Mouse (Mus musculus) erythroblast, embryonic 14.5 days (primary cell): ENCODE results near the gene Pigt. TPM values are rescaled to one million over a fixed set of nuclear protein-coding genes. Genes with fewer than 3 reads are reported as not detected.

Source experiments
- H3K27me3 ChIP-seq: 2 replicates; pipeline ENCODE4 v1.6.1; 2012; ENCODE audit warnings: inconsistent platforms; ENCODE audit not compliant: control insufficient read depth
- H3K36me3 ChIP-seq: 2 replicates; pipeline ENCODE4 v1.6.1; 2012; ENCODE audit warnings: mild to moderate bottlenecking, inconsistent platforms; ENCODE audit not compliant: control insufficient read depth
- H3K4me1 ChIP-seq: 2 replicates; pipeline ENCODE4 v1.6.1; 2012; ENCODE audit warnings: inconsistent platforms; ENCODE audit not compliant: control insufficient read depth
- H3K4me3 ChIP-seq: replicated peaks from 2 replicates; pipeline ENCODE3; 2012; ENCODE audit warnings: moderate library complexity, mild to moderate bottlenecking, inconsistent platforms
- H3K9me3 ChIP-seq: 2 replicates; pipeline ENCODE4 v1.6.1; 2012; ENCODE audit warnings: low read length, inconsistent platforms, mixed read lengths; ENCODE audit not compliant: control insufficient read depth
- GATA1 ChIP-seq: IDR thresholded peaks from 2 replicates; pipeline ENCODE4 v1.6.1; 2012; ENCODE audit warnings: low read length, inconsistent platforms, mixed read lengths
- TAL1 ChIP-seq: IDR thresholded peaks from 3 replicates; pipeline ENCODE4 v1.6.1; 2012; ENCODE audit warnings: low read length, inconsistent platforms, mixed read lengths
- polyA plus RNA-seq: library from polyadenylated mRNA; stranded (reverse); fragments of >175 nt; gene quantifications from 2 replicates; pipeline ENCODE4 v1.2.3, GENCODE M21; 2012

The Pigt gene
- 12.7 and 13.8 TPM in 2 replicates for polyA plus RNA-seq

GRCm38 (mm10) chr2:164496847-164497690, at the start of gene Pigt:
Pigt (plus strand) TSS chr2:164497520.
- Histone ChIP-seq H3K4me3 (peak within 1 kb of the TSS; percentile 86), H3K4me1 (peaks cover 24% of the 10 kb centered on the region), H3K9me3 (no peaks in the 10 kb centered on the region), H3K27me3 (no peaks in the 10 kb centered on the region; the same call in 1 of the 2 replicates), H3K36me3 (peaks cover 29% of the 10 kb centered on the region)
- TF ChIP-seq GATA1 (no peak), TAL1 (no peak)

DNA sequence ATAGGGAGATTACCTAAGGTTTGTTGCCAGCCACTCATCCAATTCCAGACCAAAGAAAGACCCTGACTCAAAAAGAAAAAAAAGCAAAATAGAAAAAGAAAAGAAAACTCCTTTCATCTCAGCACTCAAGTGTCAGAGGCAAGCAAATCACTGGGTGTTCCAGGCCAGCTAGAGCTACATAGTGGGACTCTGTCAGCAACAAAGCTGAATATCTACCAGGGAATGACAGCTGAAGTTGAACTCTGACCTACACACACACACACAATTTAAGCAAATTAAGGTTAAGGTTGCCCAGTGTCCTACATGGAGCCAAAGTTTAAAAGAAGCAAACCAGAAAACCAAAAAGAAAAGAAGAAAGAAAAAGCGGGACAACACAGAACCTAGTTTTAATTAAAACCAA, 49.2 kb upstream of the Pigt start:
- no peak for TF ChIP-seq TAL1
- no peak for TF ChIP-seq GATA1

GRCm38 (mm10) chr2:164448921-164449320, 48.4 kb upstream of the Pigt start:
- no peaks in the 10 kb centered on the region for H3K4me1 ChIP-seq
- no peaks in the 10 kb centered on the region for H3K36me3 ChIP-seq
- H3K27me3 ChIP-seq = peaks cover 10% of the 10 kb centered on the region
- TF ChIP-seq GATA1 = no peak
- H3K9me3 ChIP-seq = no peaks in the 10 kb centered on the region
- H3K4me3 ChIP-seq = no peak overlapping the region

More for the DNA sequence above, 49.2 kb upstream of the Pigt start:
- Histone ChIP-seq H3K4me1 (no peaks in the 10 kb centered on the region), H3K27me3 (peaks cover 18% of the 10 kb centered on the region), H3K36me3 (no peaks in the 10 kb centered on the region), H3K4me3 (no peak overlapping the region), H3K9me3 (no peaks in the 10 kb centered on the region)

DNA sequence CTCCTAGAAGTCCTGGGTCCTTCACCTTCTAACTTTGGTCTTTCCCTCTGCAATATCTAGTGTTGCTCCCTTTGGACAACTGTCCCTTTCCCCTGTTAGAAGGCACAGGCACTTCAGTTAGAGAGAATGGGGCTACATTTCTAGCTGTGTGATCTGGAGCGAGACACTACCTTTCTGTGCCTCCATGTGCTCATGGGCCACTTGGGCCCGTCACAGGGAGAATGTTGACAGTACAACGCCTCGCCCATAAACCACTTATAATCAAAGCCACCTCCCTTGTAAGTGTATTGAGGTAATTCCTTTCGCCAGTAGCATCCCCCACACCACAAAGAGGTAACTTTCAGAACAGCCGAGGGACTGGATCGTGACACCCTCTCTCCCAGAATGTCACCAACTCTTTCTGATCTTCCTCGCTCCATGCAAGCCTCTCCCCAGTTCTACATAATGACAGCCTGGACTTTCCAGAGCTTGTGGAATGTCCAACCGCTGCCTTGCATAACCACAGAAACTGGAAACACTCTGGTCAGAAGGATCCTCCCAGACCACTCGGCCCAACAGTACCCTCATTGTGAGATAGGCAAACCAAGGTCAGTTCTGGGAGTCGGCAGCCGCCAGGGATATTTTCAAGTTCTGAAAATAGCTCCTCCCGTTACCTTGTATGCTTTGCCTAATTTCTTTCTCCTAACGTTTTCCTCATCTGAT, 47.8 kb upstream of the Pigt start:
- TF ChIP-seq TAL1 = no peak
- no peak for TF ChIP-seq GATA1
- H3K27me3 ChIP-seq = peaks cover 5% of the 10 kb centered on the region; the same call in 1 of the 2 replicates

GRCm38 (mm10) chr2:164452000-164452676, 45.2 kb upstream of the Pigt start:
- peaks cover 5% of the 10 kb centered on the region for H3K27me3 ChIP-seq

More for the DNA sequence above, 47.8 kb upstream of the Pigt start:
- Histone ChIP-seq H3K4me3 (no peak overlapping the region), H3K9me3 (no peaks in the 10 kb centered on the region), H3K36me3 (no peaks in the 10 kb centered on the region), H3K4me1 (no peaks in the 10 kb centered on the region)

DNA sequence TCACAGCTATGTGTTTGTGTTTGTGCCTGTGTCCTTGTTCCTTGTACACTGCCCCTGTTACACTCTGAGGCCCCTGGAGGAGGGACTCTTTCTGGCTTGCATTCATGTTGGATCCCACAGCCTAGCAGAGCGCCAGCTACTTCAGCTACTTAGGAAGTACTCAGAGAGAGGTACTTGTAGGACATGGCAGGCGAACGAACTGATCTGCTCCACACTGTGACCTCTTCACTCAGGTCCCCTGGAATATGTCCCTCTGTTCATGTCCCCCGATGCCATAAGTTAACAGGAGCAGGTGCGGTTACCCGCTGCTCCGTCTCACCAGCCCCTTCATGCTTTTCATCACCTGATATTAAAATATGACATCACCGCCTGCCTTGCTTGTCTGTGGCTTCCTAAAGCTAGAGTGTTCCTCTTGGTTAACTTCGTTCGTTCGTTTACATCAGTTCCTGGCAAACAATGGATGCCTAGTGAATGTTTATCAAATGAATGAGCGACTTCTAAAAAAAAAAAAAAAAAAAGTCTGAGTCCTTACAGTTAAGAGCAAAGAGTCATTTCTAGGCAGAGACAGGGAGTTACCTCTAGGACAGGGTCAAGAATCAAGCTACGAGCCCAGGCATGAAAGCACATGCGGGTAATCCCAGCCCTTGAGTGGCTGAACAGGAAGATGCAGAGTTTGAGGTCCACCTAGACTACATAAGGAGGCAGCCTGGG, 44.1 kb upstream of the Pigt start:
- no peak for TF ChIP-seq GATA1
- no peak for TF ChIP-seq TAL1
- H3K9me3 ChIP-seq = no peaks in the 10 kb centered on the region

More at GRCm38 (mm10) chr2:164452000-164452676, 45.2 kb upstream of the Pigt start:
- H3K36me3 ChIP-seq = no peaks in the 10 kb centered on the region
- H3K4me1 ChIP-seq = no peaks in the 10 kb centered on the region
- TF ChIP-seq GATA1 (no peak), TAL1 (no peak)
- no peaks in the 10 kb centered on the region for H3K9me3 ChIP-seq
- H3K4me3 ChIP-seq = no peak overlapping the region

DNA sequence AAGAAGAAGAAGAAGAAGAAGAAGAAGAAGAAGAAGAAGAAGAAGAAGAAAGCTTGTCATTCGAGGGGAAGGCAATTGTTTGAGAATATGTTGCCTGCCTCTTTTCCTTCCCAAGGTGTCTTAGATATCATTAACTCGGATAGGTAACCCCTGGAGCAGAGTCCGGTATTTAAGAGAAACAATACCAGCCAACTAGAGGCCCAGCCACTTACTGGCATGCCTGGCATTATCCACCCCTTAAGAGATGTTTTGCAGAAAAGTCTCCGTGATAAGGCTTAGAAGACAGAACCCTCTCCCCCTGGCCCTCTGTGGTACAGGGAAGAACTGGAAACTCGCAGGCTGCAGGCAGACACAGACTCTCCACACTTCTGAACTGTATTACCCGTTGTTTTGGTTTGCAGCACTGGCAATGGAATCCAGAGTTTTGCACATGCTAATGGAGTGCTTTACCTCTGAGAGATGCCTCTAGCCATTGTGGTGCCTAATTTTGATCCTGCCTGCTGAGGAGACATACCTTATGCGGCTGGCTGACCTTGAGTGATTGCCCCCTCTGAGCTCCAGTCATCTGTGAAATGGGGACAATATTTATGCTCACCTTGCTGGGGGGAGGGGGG, 43.3 kb upstream of the Pigt start:
- Histone ChIP-seq H3K27me3 (peaks cover 8% of the 10 kb centered on the region), H3K9me3 (no peaks in the 10 kb centered on the region), H3K4me1 (no peaks in the 10 kb centered on the region), H3K4me3 (no peak overlapping the region), H3K36me3 (no peaks in the 10 kb centered on the region)
- no peak for TF ChIP-seq GATA1
- no peak for TF ChIP-seq TAL1

More for the DNA sequence above, 44.1 kb upstream of the Pigt start:
- H3K4me1 ChIP-seq = no peaks in the 10 kb centered on the region
- no peaks in the 10 kb centered on the region for H3K36me3 ChIP-seq
- peaks cover 8% of the 10 kb centered on the region for H3K27me3 ChIP-seq
- no peak overlapping the region for H3K4me3 ChIP-seq

- no peaks in the 10 kb centered on the region for H3K4me1 ChIP-seq
- no peaks in the 10 kb centered on the region for H3K9me3 ChIP-seq
- TF ChIP-seq GATA1 (no peak), TAL1 (no peak)
- H3K36me3 ChIP-seq = no peaks in the 10 kb centered on the region
- no peak overlapping the region for H3K4me3 ChIP-seq
- peaks cover 8% of the 10 kb centered on the region for H3K27me3 ChIP-seq
Measured at GRCm38 (mm10) chr2:164454846-164455245, 42.5 kb upstream of the Pigt start.
